Mouse (Mus musculus): Measurements from ENCODE around the gene Ift46. TPM values are rescaled to one million over a fixed set of nuclear protein-coding genes. Genes with fewer than 3 reads are reported as not detected.

Ift46 gene
- polyA plus RNA-seq, 1 experiment from 2014 or later: 141 TPM

DNA sequence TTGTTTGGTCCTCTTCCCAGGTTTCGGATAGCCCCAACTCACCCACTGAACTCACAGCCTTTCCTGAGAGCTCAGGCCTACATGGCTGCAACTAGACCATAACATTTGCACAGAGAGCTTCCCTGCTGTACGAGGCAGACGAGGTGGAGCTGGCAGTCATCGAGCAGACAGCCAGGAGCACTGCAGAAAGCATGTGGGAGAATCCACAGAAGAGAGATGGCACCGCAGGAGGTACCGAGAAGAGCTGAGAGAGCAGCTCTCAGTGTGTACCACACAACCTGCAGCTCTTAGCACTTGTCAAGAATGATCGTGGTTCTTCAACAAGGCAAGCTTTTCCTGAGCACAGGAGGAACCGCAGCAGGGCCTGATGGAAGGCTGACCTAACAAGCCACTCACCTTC is 46.5 kb downstream of the Ift46 start:
- no peaks in the 10 kb centered on the region for H3K9me3 ChIP-seq (ENCODE audit: control insufficient read depth, low read length)
- WGBS: 95% methylated on average over 8 of the region's 8 CpGs
- H3K4me3 ChIP-seq (ENCODE audit: low read depth, low read length): no peak overlapping the region
- H3K4me2 ChIP-seq: no peak overlapping the region
- H3K27me3 ChIP-seq (ENCODE audit: control insufficient read depth, insufficient read depth, low read length): no peaks in the 10 kb centered on the region
- no peak overlapping the region for H3K9ac ChIP-seq (ENCODE audit: low read length)
- peaks cover 71% of the 10 kb centered on the region for H3K36me3 ChIP-seq (ENCODE audit: control insufficient read depth, insufficient read depth, low read length)
- DNase-seq (ENCODE audit: low spot score, missing footprints) (no peak), ATAC-seq (ENCODE audit: low FRiP score) (no peak)
- H3K4me1 ChIP-seq (ENCODE audit: control insufficient read depth, insufficient read depth, low read length): no peaks in the 10 kb centered on the region
- no peak overlapping the region for H3K27ac ChIP-seq (ENCODE audit: low read depth, low read length)

DNA sequence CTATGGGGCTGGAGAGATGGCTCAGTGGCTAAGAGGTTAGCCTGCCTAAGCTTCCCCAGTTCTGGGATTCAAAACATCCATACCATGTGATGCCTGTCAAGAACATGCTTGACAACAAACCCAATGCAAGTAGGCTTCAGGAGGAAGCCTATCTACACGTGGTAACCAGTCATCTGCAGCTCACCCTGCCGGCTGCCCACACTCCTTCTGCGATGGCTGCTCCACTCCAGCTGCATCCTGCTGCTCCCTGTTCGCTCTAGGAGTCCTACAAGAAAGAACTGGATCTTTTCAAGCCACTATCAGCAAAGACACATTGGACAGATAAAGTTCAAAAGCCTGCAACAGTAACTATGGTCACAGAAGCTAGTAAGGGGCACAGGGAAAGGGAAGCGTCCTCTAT is 49.8 kb downstream of the Ift46 start:
- no peak overlapping the region for H3K9ac ChIP-seq (ENCODE audit: low read length)
- no peaks in the 10 kb centered on the region for H3K27me3 ChIP-seq (ENCODE audit: control insufficient read depth, insufficient read depth, low read length)
- no peak for DNase-seq (ENCODE audit: low spot score, missing footprints)
- H3K27ac ChIP-seq (ENCODE audit: low read depth, low read length): no peak overlapping the region
- no peaks in the 10 kb centered on the region for H3K4me1 ChIP-seq (ENCODE audit: control insufficient read depth, insufficient read depth, low read length)
- WGBS: 88% methylated on average over 5 of the region's 5 CpGs
- no peak for ATAC-seq (ENCODE audit: low FRiP score)
- H3K36me3 ChIP-seq (ENCODE audit: control insufficient read depth, insufficient read depth, low read length): peaks cover 79% of the 10 kb centered on the region
- H3K4me2 ChIP-seq: no peak overlapping the region
- no peak overlapping the region for H3K4me3 ChIP-seq (ENCODE audit: low read depth, low read length)
- H3K9me3 ChIP-seq (ENCODE audit: control insufficient read depth, low read length): no peaks in the 10 kb centered on the region

DNA sequence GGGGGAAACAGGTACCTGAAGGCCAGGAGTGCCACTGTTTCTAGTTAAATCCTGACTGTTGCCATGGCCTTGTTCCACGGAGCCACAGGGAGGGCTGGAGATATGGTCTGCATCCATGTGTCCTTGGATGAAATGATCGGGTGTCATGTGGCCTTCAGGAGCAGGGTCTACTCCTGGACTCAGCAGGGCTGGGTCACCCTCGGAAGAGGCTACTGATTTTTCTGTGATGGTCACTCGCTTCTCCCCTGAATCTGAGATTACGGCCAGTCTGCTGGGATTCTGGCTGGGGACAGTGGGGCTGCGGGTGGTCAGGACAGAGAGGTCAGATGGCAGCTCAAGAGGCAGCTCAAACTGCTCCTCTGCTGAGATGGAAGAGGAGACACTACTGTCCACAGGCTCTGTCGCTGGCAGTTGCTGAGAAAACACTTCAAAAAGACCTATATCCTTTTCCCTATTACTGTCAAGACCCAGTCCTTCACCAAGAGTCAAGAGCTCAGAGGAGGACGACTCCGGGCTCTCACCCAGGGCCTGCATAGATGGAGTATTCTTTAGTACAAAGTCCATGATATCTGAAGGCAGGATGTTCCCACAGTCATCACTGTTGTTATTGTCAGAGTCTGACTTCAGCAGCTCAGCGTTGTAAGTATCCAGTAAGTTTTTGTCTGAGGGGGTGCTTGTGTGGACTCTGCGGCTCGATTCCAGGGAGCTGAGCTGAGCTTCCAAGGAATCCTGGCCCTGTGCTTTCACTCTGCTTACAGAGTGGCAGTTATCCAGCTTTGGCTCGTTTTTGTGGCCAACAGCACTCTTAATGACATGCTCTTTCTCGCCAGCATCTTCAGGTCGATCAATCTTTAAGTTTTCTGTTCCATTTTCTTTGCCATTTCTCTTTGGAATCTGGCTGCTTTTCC is 52.5 kb downstream of the Ift46 start:
- Histone ChIP-seq H3K27me3 (ENCODE audit: control insufficient read depth, insufficient read depth, low read length) (no peaks in the 10 kb centered on the region), H3K9ac (ENCODE audit: low read length) (no peak overlapping the region), H3K4me2 (no peak overlapping the region), H3K36me3 (ENCODE audit: control insufficient read depth, insufficient read depth, low read length) (peaks cover 70% of the 10 kb centered on the region), H3K9me3 (ENCODE audit: control insufficient read depth, low read length) (no peaks in the 10 kb centered on the region), H3K4me1 (ENCODE audit: control insufficient read depth, insufficient read depth, low read length) (no peaks in the 10 kb centered on the region), H3K4me3 (ENCODE audit: low read depth, low read length) (no peak overlapping the region), H3K27ac (ENCODE audit: low read depth, low read length) (no peak overlapping the region)
- no peak for DNase-seq (ENCODE audit: low spot score, missing footprints)
- no peak for ATAC-seq (ENCODE audit: low FRiP score)
- WGBS: 91% methylated on average over 15 of the region's 15 CpGs

GRCm38 (mm10) chr9:44826660-44827059 is 59.0 kb downstream of the Ift46 start:
- H3K36me3 ChIP-seq (ENCODE audit: control insufficient read depth, insufficient read depth, low read length): peaks cover 56% of the 10 kb centered on the region

GRCm38 (mm10) chr9:44828944-44829343 is 61.2 kb downstream of the Ift46 start:
- DNase-seq (ENCODE audit: low spot score, missing footprints) (no peak), ATAC-seq (ENCODE audit: low FRiP score) (no peak)
- no peaks in the 10 kb centered on the region for H3K27me3 ChIP-seq (ENCODE audit: control insufficient read depth, insufficient read depth, low read length)
- no peak overlapping the region for H3K9ac ChIP-seq (ENCODE audit: low read length)
- no peaks in the 10 kb centered on the region for H3K9me3 ChIP-seq (ENCODE audit: control insufficient read depth, low read length)
- 95% methylated on average over 11 of the region's 11 CpGs for WGBS
- H3K4me1 ChIP-seq (ENCODE audit: control insufficient read depth, insufficient read depth, low read length): no peaks in the 10 kb centered on the region
- no peak overlapping the region for H3K4me3 ChIP-seq (ENCODE audit: low read depth, low read length)
- H3K36me3 ChIP-seq (ENCODE audit: control insufficient read depth, insufficient read depth, low read length): peaks cover 50% of the 10 kb centered on the region
- H3K27ac ChIP-seq (ENCODE audit: low read depth, low read length): no peak overlapping the region
- H3K4me2 ChIP-seq: no peak overlapping the region

More at GRCm38 (mm10) chr9:44826660-44827059, 59.0 kb downstream of the Ift46 start:
- DNase-seq (ENCODE audit: low spot score, missing footprints): no peak
- no peak overlapping the region for H3K4me3 ChIP-seq (ENCODE audit: low read depth, low read length)
- no peak overlapping the region for H3K4me2 ChIP-seq
- ATAC-seq (ENCODE audit: low FRiP score): no peak
- no peaks in the 10 kb centered on the region for H3K4me1 ChIP-seq (ENCODE audit: control insufficient read depth, insufficient read depth, low read length)
- H3K27me3 ChIP-seq (ENCODE audit: control insufficient read depth, insufficient read depth, low read length): no peaks in the 10 kb centered on the region
- 89% methylated on average over 7 of the region's 7 CpGs for WGBS
- no peak overlapping the region for H3K9ac ChIP-seq (ENCODE audit: low read length)
- H3K27ac ChIP-seq (ENCODE audit: low read depth, low read length): no peak overlapping the region
- no peaks in the 10 kb centered on the region for H3K9me3 ChIP-seq (ENCODE audit: control insufficient read depth, low read length)

- 94% methylated on average over 2 of the region's 2 CpGs for WGBS
- Histone ChIP-seq H3K4me1 (ENCODE audit: control insufficient read depth, insufficient read depth, low read length) (no peaks in the 10 kb centered on the region), H3K27ac (ENCODE audit: low read depth, low read length) (no peak overlapping the region), H3K4me2 (no peak overlapping the region), H3K27me3 (ENCODE audit: control insufficient read depth, insufficient read depth, low read length) (no peaks in the 10 kb centered on the region), H3K4me3 (ENCODE audit: low read depth, low read length) (no peak overlapping the region), H3K36me3 (ENCODE audit: control insufficient read depth, insufficient read depth, low read length) (peaks cover 55% of the 10 kb centered on the region), H3K9ac (ENCODE audit: low read length) (no peak overlapping the region), H3K9me3 (ENCODE audit: control insufficient read depth, low read length) (no peaks in the 10 kb centered on the region)
- no peak for DNase-seq (ENCODE audit: low spot score, missing footprints)
- ATAC-seq (ENCODE audit: low FRiP score): no peak
Measured at GRCm38 (mm10) chr9:44830506-44830905, 62.8 kb downstream of the Ift46 start.

DNA sequence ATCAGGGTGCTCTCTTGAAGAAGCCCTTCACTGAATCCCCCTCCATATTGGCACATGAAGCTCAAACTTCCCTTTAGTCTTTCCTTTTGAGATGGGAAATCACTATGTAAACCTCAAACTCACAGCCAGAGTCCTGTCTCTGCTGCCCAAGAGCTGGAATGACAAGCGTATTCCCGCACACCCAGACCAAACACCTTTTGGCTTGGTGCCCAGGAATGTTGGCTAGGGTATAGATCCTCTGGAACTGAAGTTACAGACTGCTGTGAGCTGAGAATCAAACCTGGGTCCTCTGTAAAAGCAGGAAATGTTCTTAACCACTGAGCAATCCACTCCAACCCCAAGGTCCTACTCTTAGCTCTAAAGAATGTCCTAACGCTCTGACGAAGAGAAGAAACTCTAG is 64.6 kb downstream of the Ift46 start:
- Histone ChIP-seq H3K27me3 (ENCODE audit: control insufficient read depth, insufficient read depth, low read length) (no peaks in the 10 kb centered on the region), H3K4me2 (no peak overlapping the region), H3K9me3 (ENCODE audit: control insufficient read depth, low read length) (no peaks in the 10 kb centered on the region), H3K27ac (ENCODE audit: low read depth, low read length) (no peak overlapping the region), H3K4me1 (ENCODE audit: control insufficient read depth, insufficient read depth, low read length) (no peaks in the 10 kb centered on the region), H3K36me3 (ENCODE audit: control insufficient read depth, insufficient read depth, low read length) (peaks cover 48% of the 10 kb centered on the region), H3K9ac (ENCODE audit: low read length) (no peak overlapping the region), H3K4me3 (ENCODE audit: low read depth, low read length) (no peak overlapping the region)
- no peak for ATAC-seq (ENCODE audit: low FRiP score)
- 96% methylated on average over 4 of the region's 4 CpGs for WGBS
- no peak for DNase-seq (ENCODE audit: low spot score, missing footprints)

DNA sequence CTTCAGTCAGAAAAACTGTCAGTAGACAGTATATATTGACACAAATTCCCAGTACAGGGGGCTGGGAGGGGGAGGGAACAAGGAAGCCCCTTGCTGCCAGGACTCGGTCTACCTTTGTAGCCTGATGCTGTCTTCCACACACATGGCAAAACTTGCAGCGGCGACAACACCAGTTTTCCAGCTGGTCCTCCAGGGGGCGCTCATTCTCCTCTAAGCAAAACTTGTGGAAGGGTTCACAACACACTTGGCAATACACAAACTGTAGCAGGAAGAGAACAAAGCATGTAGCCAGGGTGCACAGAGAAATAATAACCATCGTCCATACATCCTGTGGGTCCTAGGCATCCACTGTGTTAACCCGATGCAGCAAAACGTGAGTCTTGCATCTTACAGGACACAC is 68.7 kb downstream of the Ift46 start:
- H3K27ac ChIP-seq (ENCODE audit: low read depth, low read length): no peak overlapping the region
- no peak overlapping the region for H3K9ac ChIP-seq (ENCODE audit: low read length)
- peak; percentile 94 for DNase-seq (ENCODE audit: low spot score, missing footprints)
- ATAC-seq (ENCODE audit: low FRiP score): no peak
- no peak overlapping the region for H3K4me3 ChIP-seq (ENCODE audit: low read depth, low read length)
- no peaks in the 10 kb centered on the region for H3K4me1 ChIP-seq (ENCODE audit: control insufficient read depth, insufficient read depth, low read length)
- peaks cover 38% of the 10 kb centered on the region for H3K36me3 ChIP-seq (ENCODE audit: control insufficient read depth, insufficient read depth, low read length)
- no peaks in the 10 kb centered on the region for H3K9me3 ChIP-seq (ENCODE audit: control insufficient read depth, low read length)
- H3K4me2 ChIP-seq: no peak overlapping the region
- WGBS: 59% methylated on average over 7 of the region's 7 CpGs
- H3K27me3 ChIP-seq (ENCODE audit: control insufficient read depth, insufficient read depth, low read length): no peaks in the 10 kb centered on the region

- Histone ChIP-seq H3K27me3 (ENCODE audit: control insufficient read depth, insufficient read depth, low read length) (no peaks in the 10 kb centered on the region), H3K36me3 (ENCODE audit: control insufficient read depth, insufficient read depth, low read length) (peaks cover 34% of the 10 kb centered on the region), H3K9ac (ENCODE audit: low read length) (no peak overlapping the region), H3K4me3 (ENCODE audit: low read depth, low read length) (no peak overlapping the region), H3K4me2 (no peak overlapping the region), H3K9me3 (ENCODE audit: control insufficient read depth, low read length) (no peaks in the 10 kb centered on the region), H3K4me1 (ENCODE audit: control insufficient read depth, insufficient read depth, low read length) (no peaks in the 10 kb centered on the region), H3K27ac (ENCODE audit: low read depth, low read length) (no peak overlapping the region)
- WGBS: 90% methylated on average over 10 of the region's 10 CpGs
- DNase-seq (ENCODE audit: low spot score, missing footprints) (no peak), ATAC-seq (ENCODE audit: low FRiP score) (no peak)
Measured at GRCm38 (mm10) chr9:44841241-44841640, 73.5 kb downstream of the Ift46 start.

Data from midbrain, embryonic 11.5 days (tissue).